Mouse (Mus musculus) CH12.LX (cell line): ENCODE data around the gene Slc39a8. TPM values are rescaled to one million over a fixed set of nuclear protein-coding genes. Genes with fewer than 3 reads are reported as not detected.

ENCODE experiments used
- DNase-seq: peaks from one replicate; pipeline ENCODE4 v3.0.0-alpha.2; 2013; ENCODE audit errors: extremely low read depth
- H3K27ac ChIP-seq: 2 replicates; pipeline ENCODE4 v1.5.1; 2012; ENCODE audit warnings: low read depth, mild to moderate bottlenecking, control low read depth, moderate library complexity; ENCODE audit not compliant: insufficient read depth
- H3K27me3 ChIP-seq: replicated peaks from 2 replicates; pipeline ENCODE3; 2012; ENCODE audit warnings: inconsistent platforms
- H3K36me3 ChIP-seq, 2 experiments: replicated peaks in 1 of 2; 2 replicates each; pipeline versions ENCODE3 to v1.6.1; 2012; ENCODE audit warnings: inconsistent platforms in 1 of 2, low read length in 1 of 2, mild to moderate bottlenecking in 1 of 2, mixed read lengths in 1 of 2, moderate library complexity in 1 of 2; ENCODE audit not compliant: control insufficient read depth in 1 of 2, insufficient read depth in 1 of 2
- H3K4me1 ChIP-seq, 2 experiments: 2 replicates each; pipeline ENCODE4 v1.6.1; 2012; ENCODE audit warnings: inconsistent platforms in 1 of 2, moderate library complexity in 1 of 2; ENCODE audit not compliant: insufficient read depth in 2 of 2, control insufficient read depth in 1 of 2
- H3K4me2 ChIP-seq: 2 replicates; pipeline ENCODE4 v1.6.1; 2012; ENCODE audit warnings: low read depth, mild to moderate bottlenecking, control low read depth; ENCODE audit not compliant: poor library complexity, insufficient read depth, severe bottlenecking
- H3K4me3 ChIP-seq, 3 experiments: fragments of 150-350 bp in 1 of 3; sonication (generic) in 1 of 3; replicated peaks in 1 of 3; 2 replicates each; pipeline versions ENCODE3 to v1.5.1; 2011 to 2012; ENCODE audit warnings: low read depth in 2 of 3, low read length in 2 of 3, mild to moderate bottlenecking in 2 of 3, moderate library complexity in 2 of 3, control low read depth in 1 of 3, improper control_type of control experiment in 1 of 3, inconsistent platforms in 1 of 3, mixed read lengths in 1 of 3; ENCODE audit not compliant: poor library complexity in 1 of 3
- H3K79me2 ChIP-seq: replicated peaks from 2 replicates; pipeline ENCODE4 v1.6.1; 2012; ENCODE audit warnings: mild to moderate bottlenecking, moderate library complexity; ENCODE audit not compliant: control insufficient read depth, poor library complexity, insufficient read depth, severe bottlenecking; ENCODE audit errors: extremely low read depth
- H3K9ac ChIP-seq: 2 replicates; pipeline ENCODE4 v1.6.1; 2012; ENCODE audit warnings: low read depth, mild to moderate bottlenecking, control low read depth, moderate library complexity; ENCODE audit not compliant: insufficient read depth
- H3K9me3 ChIP-seq: replicated peaks from 2 replicates; pipeline ENCODE3; 2012; ENCODE audit warnings: low read length, inconsistent platforms, mixed read lengths
- CTCF ChIP-seq, 2 experiments: IDR thresholded peaks in 1 of 2; conservative IDR thresholded peaks in 1 of 2; 2 replicates each; pipeline ENCODE4 v1.5.1; 2011 to 2012; ENCODE audit warnings: low read depth in 2 of 2, low read length in 2 of 2, improper control_type of control experiment in 1 of 2, inconsistent platforms in 1 of 2, mild to moderate bottlenecking in 1 of 2, moderate library complexity in 1 of 2
- E2F4 ChIP-seq: IDR thresholded peaks from 2 replicates; pipeline ENCODE4 v1.6.1; 2011; ENCODE audit warnings: low read depth, low read length, improper control_type of control experiment; ENCODE audit not compliant: insufficient replicate concordance
- ELF1 ChIP-seq: IDR thresholded peaks from 2 replicates; pipeline ENCODE4 v1.6.1; 2014; ENCODE audit warnings: low read depth, mild to moderate bottlenecking, inconsistent platforms, low read length, improper control_type of control experiment
- EP300 ChIP-seq: IDR thresholded peaks from 2 replicates; pipeline ENCODE4 v1.6.1; 2011; ENCODE audit warnings: low read length, improper control_type of control experiment
- ETS1 ChIP-seq: conservative IDR thresholded peaks from 2 replicates; pipeline ENCODE4 v1.6.1; 2012; ENCODE audit warnings: low read depth, mild to moderate bottlenecking, inconsistent platforms, low read length, improper control_type of control experiment, moderate library complexity
- GABPA ChIP-seq: IDR thresholded peaks from 2 replicates; pipeline ENCODE4 v1.6.1; 2012; ENCODE audit warnings: low read depth, low read length, improper control_type of control experiment, inconsistent platforms; ENCODE audit not compliant: insufficient replicate concordance
- JUND ChIP-seq: conservative IDR thresholded peaks from 2 replicates; pipeline ENCODE4 v1.6.1; 2011; ENCODE audit warnings: low read depth, low read length, improper control_type of control experiment
- MEF2A ChIP-seq: IDR thresholded peaks from 2 replicates; pipeline ENCODE4 v1.6.1; 2014; ENCODE audit warnings: low read depth, mild to moderate bottlenecking, inconsistent platforms, low read length, improper control_type of control experiment, borderline replicate concordance
- NELFE ChIP-seq: IDR thresholded peaks from 2 replicates; pipeline ENCODE4 v1.6.1; 2011; ENCODE audit warnings: low read depth, low read length, improper control_type of control experiment
- NRF1 ChIP-seq: IDR thresholded peaks from 2 replicates; pipeline ENCODE4 v1.6.1; 2014; ENCODE audit warnings: low read depth, mild to moderate bottlenecking, inconsistent platforms, low read length, improper control_type of control experiment, moderate library complexity
- PAX5 ChIP-seq: IDR thresholded peaks from 2 replicates; pipeline ENCODE4 v1.6.1; 2012; ENCODE audit warnings: low read length, inconsistent platforms, mixed read lengths
- POLR2A ChIP-seq: IDR thresholded peaks from 2 replicates; pipeline ENCODE4 v1.6.1; 2011; ENCODE audit warnings: low read depth, mild to moderate bottlenecking, improper control_type of control experiment, low read length
- POLR2AphosphoS2 ChIP-seq: IDR thresholded peaks from 2 replicates; pipeline ENCODE4 v1.6.1; 2011; ENCODE audit warnings: low read depth, low read length, improper control_type of control experiment
- SIN3A ChIP-seq: IDR thresholded peaks from 2 replicates; pipeline ENCODE4 v1.6.1; 2012; ENCODE audit warnings: low read length, improper control_type of control experiment, inconsistent platforms
- TCF12 ChIP-seq: IDR thresholded peaks from 2 replicates; pipeline ENCODE4 v1.6.1; 2014; ENCODE audit warnings: low read depth, mild to moderate bottlenecking, inconsistent platforms, low read length, improper control_type of control experiment
- UBTF ChIP-seq: IDR thresholded peaks from 2 replicates; pipeline ENCODE4 v1.6.1; 2012; ENCODE audit warnings: low read depth, mild to moderate bottlenecking, inconsistent platforms, low read length, improper control_type of control experiment, moderate library complexity
- USF2 ChIP-seq: conservative IDR thresholded peaks from 2 replicates; pipeline ENCODE4 v1.6.1; 2011; ENCODE audit warnings: low read depth, low read length, improper control_type of control experiment
- ZC3H11A ChIP-seq: IDR thresholded peaks from 2 replicates; pipeline ENCODE4 v1.6.1; 2012; ENCODE audit warnings: low read depth, mild to moderate bottlenecking, inconsistent platforms, low read length, improper control_type of control experiment
- ZNF384 ChIP-seq: IDR thresholded peaks from 2 replicates; pipeline ENCODE4 v1.6.1; 2012; ENCODE audit warnings: low read depth, low read length, improper control_type of control experiment, inconsistent platforms
- dilution Hi-C: fragments of 300-500 bp; cut with MboI; formaldehyde crosslinking; loops from 2 replicates; pipeline ENCODE4 v1.14.3; 2020; ENCODE audit warnings: low sequenced_read_pairs; ENCODE audit not compliant: extremely low pct_unique_long_range_greater_than_20kb, extremely low pct_ligation_motif_present
- in situ Hi-C: fragments of 300-500 bp; cut with MboI; formaldehyde crosslinking; loops from 3 replicates; pipeline ENCODE4 v1.14.3; 2019; ENCODE audit warnings: low sequenced_read_pairs, low pct_ligation_motif_present, low pct_unique_long_range_greater_than_20kb, mixed read lengths
- polyA plus RNA-seq: library from polyadenylated mRNA; unstranded; fragments of >175 nt; gene quantifications from 2 replicates; pipeline ENCODE4 v1.2.1, GENCODE M21; 2012; ENCODE audit warnings: low read depth; ENCODE audit not compliant: insufficient read length
- total RNA-seq, 2 experiments: library from RNA; depleted of rRNA; stranded (reverse); fragments of 300-350 nt in 1 of 2; fragments of >200 nt in 1 of 2; gene quantifications; 2 replicates each; pipeline ENCODE4 v1.2.3; 2012 to 2014

Gene Slc39a8
- total and polyA plus RNA-seq, 3 experiments = 0.30 to 1.2 (median 0.64) TPM

DNA sequence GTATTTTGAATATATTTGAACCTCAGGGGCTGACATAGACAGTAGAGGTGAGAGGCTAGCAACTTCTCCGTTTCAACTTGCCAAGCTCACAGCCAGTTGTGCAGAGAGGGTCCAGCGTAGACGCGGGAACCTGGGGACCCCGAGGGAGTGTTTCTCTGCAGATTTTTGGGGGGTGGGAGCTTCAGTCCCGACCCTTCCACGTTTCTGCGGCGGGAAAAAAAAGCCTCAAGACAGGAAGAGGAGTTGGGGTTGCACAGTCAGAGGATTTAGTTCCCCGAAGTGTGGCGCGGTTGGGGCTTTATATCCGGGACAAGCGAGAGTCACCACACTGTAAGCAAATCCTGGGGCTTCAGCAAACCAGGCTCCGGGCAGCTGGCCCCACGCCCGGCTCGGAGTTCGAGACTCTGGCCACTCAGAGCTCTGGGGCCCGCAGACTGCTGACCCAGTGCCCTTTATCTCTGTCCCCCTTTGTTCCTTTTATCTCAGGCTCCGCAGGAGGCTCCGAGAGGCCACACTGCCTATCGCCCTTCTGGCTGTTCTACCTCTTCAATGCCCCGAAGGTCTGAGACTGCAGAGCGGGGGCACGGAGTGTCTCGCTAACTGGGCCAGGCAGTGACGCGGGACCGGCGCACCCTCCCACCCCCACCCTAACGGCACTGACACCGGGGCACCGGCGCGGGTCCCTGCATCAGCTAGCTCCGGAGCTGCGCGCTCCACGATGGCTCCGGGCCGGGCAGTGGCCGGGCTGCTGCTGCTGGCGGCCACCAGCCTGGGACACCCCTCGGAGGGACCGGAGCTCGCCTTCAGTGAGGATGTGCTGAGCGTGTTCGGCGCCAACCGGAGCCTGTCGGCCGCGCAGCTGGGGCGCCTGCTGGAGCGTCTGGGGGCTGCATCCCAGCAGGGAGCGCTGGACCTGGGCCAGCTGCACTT, 940 bp downstream of the Slc39a8 start:
- H3K9me3 ChIP-seq = no peaks in the 10 kb centered on the region
- H3K27me3 ChIP-seq = no peaks in the 10 kb centered on the region
- no peaks in the 10 kb centered on the region for H3K36me3 ChIP-seq
- dilution Hi-C loops = no loop called here
- H3K4me2 ChIP-seq = peak overlapping the region; percentile 92
- H3K9ac ChIP-seq = no peak overlapping the region
- H3K79me2 ChIP-seq = no peaks in the 10 kb centered on the region
- H3K4me3 ChIP-seq = peak overlapping the region in 2 of 3 experiments; percentile 28 to 49
- TF ChIP-seq ZNF384 = no peak
- TF ChIP-seq EP300 = no peak
- TF ChIP-seq TCF12 = no peak
- TF ChIP-seq ZC3H11A = no peak
- no peak for TF ChIP-seq ETS1
- TF ChIP-seq CTCF (conservative IDR thresholded peaks at IDR 0.05 in 1 of 2, IDR thresholded peaks at IDR 0.05 in 1 of 2; ENCODE audit: low read depth in 2 of 2, low read length in 2 of 2) = peak in 1 of 2 experiments; percentile 12; a peak in 1 of 4 replicates
- no peak for TF ChIP-seq GABPA
- no peak for TF ChIP-seq ELF1
- no peak for TF ChIP-seq MEF2A
- 0 out of 2 replicates have a peak, but pooled peaks have one; percentile 34 for TF ChIP-seq UBTF
- no peak for TF ChIP-seq E2F4
- 0 out of 2 replicates have a peak, but pooled peaks have one; percentile 6 for TF ChIP-seq POLR2A
- no peak for TF ChIP-seq JUND
- TF ChIP-seq NELFE = no peak
- TF ChIP-seq USF2 = no peak
- TF ChIP-seq NRF1 = no peak
- TF ChIP-seq SIN3A = no peak
- TF ChIP-seq POLR2AphosphoS2 = no peak
- in situ Hi-C loops = no loop called here
- peak; percentile 16 for DNase-seq
- peaks cover 2 to 4% of the 10 kb centered on the region in 2 experiments; a peak in 1 of 4 replicates for H3K4me1 ChIP-seq
- no peak overlapping the region for H3K27ac ChIP-seq

DNA sequence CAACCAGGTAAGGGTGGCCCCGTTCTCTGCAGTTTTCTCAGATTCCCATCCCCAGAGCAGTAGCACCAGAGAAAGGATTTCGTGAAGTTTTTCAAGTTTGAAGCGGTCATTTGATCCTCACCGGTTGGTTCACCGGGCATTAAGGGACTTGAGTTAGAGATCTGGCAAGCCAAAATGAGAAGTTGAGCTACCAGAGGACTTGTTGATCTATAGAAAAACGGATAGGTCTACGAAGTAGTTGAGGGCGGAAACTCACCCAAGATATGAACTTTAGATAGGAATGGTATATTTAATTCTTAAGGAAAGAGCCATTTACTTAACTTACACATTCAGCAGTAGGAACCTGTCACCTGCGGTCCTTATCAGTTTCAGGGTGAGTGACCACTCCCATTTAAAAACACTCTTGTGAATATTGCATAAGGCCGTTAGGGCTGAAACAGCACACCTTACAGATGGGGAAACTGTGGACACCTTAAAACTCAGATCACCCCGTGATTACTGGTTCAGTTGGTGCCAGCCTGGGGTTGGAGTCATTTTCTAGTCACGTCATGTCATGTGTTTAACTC, 1.7 kb downstream of the Slc39a8 start:
- dilution Hi-C loops (no loop called here), in situ Hi-C loops (no loop called here)
- no peaks in the 10 kb centered on the region for H3K79me2 ChIP-seq
- H3K9me3 ChIP-seq = no peaks in the 10 kb centered on the region
- H3K4me2 ChIP-seq = peak overlapping the region; percentile 92; the same call in 1 of the 2 replicates
- peak overlapping the region in 2 of 3 experiments; percentile 28 to 49 for H3K4me3 ChIP-seq
- no peak for DNase-seq
- H3K36me3 ChIP-seq = no peaks in the 10 kb centered on the region
- no peak overlapping the region for H3K27ac ChIP-seq
- TF ChIP-seq UBTF = 0 out of 2 replicates have a peak, but pooled peaks have one; percentile 8
- no peak for TF ChIP-seq PAX5
- peaks cover 2 to 4% of the 10 kb centered on the region in 2 experiments; a peak in 1 of 4 replicates for H3K4me1 ChIP-seq
- no peak overlapping the region for H3K9ac ChIP-seq
- no peaks in the 10 kb centered on the region for H3K27me3 ChIP-seq
